Mouse (Mus musculus) cortical plate, adult 2 months (tissue): Measurements from ENCODE around the gene Hecw2.

ENCODE experiments used
- CTCF ChIP-seq: fragments of 200-500 bp; IDR thresholded peaks from 2 replicates; pipeline ENCODE4 v1.5.1; 2011; ENCODE audit warnings: mild to moderate bottlenecking, control low read depth, low read length; ENCODE audit not compliant: insufficient read depth; ENCODE audit errors: extremely low read depth
- POLR2A ChIP-seq: fragments of 200-500 bp; IDR thresholded peaks from 2 replicates; pipeline ENCODE4 v1.6.1; 2011; ENCODE audit warnings: mild to moderate bottlenecking, low read length, control low read depth; ENCODE audit not compliant: insufficient read depth; ENCODE audit errors: extremely low read depth

GRCm38 (mm10) chr1:53942468-53942867 lies 252.5 kb downstream of the Hecw2 start:
- TF ChIP-seq POLR2A, result no peak
- TF ChIP-seq CTCF, result no peak
